Mouse (Mus musculus): ENCODE results near the gene Tsen54. TPM values are rescaled to one million over a fixed set of nuclear protein-coding genes. Genes with fewer than 3 reads are reported as not detected.
"Not testable (repeated sequence)": the region's sequence is repeated elsewhere in the genome, so short reads cannot be mapped to it uniquely, and the experiment has no call there.

The Tsen54 gene
- total RNA-seq, 2 experiments from 2014 or later = 12.4 to 14.2 TPM

GRCm38 (mm10) chr11:115854674-115855073 is 40.1 kb downstream of the Tsen54 start:
- no peak for TF ChIP-seq CTCF (IDR thresholded peaks at IDR 0.05)
- DNase-seq (ENCODE audit: extremely low spot score in 1 of 2, low spot score in 2 of 2) = peak; percentile 32 to 35
- intact Hi-C loops (cut with DNase I) = no loop called here
- Histone ChIP-seq H3K4me3 (no peak overlapping the region), H3K27ac (no peak overlapping the region)

- H3K4me3 ChIP-seq; H3K27ac ChIP-seq; intact Hi-C loops (cut with DNase I); DNase-seq (ENCODE audit: extremely low spot score in 1 of 2, low spot score in 2 of 2): not testable (repeated sequence)
Measured at GRCm38 (mm10) chr11:115857146-115857545, 42.6 kb downstream of the Tsen54 start.

GRCm38 (mm10) chr11:115857936-115858335 is 43.4 kb downstream of the Tsen54 start:
- no peak for DNase-seq (ENCODE audit: extremely low spot score in 1 of 2, low spot score in 2 of 2)
- intact Hi-C loops (cut with DNase I) = no loop called here
- TF ChIP-seq CTCF (IDR thresholded peaks at IDR 0.05) = no peak
- Histone ChIP-seq H3K27ac (no peak overlapping the region), H3K4me3 (no peak overlapping the region)

GRCm38 (mm10) chr11:115858354-115858753 is 43.8 kb downstream of the Tsen54 start, which contains the start of gene Myo15b:
Gene Myo15b (plus strand): TSS chr11:115858406.
- no peak within 1 kb of the TSS for H3K4me3 ChIP-seq
- no peak for DNase-seq (ENCODE audit: extremely low spot score in 1 of 2, low spot score in 2 of 2)
- TF ChIP-seq CTCF (IDR thresholded peaks at IDR 0.05) = no peak
- intact Hi-C loops (cut with DNase I) = no loop called here
- H3K27ac ChIP-seq = no peak within 1 kb of the TSS

GRCm38 (mm10) chr11:115859143-115859945 is 44.8 kb downstream of the Tsen54 start:
- DNase-seq (ENCODE audit: extremely low spot score in 1 of 2, low spot score in 2 of 2) = peak; percentile 73 to 75
- intact Hi-C loops (cut with DNase I) = no loop called here
- no peak overlapping the region for H3K27ac ChIP-seq
- TF ChIP-seq CTCF (IDR thresholded peaks at IDR 0.05) = peak; percentile 83
- peak overlapping the region; percentile 31; the same call in 1 of the 2 replicates for H3K4me3 ChIP-seq

GRCm38 (mm10) chr11:115863895-115864294 is 49.4 kb downstream of the Tsen54 start:
- intact Hi-C loops (cut with DNase I) = no loop called here
- peak; percentile 25; the same call in 1 of the 2 replicates for TF ChIP-seq CTCF (IDR thresholded peaks at IDR 0.05)
- DNase-seq (ENCODE audit: extremely low spot score in 1 of 2, low spot score in 2 of 2) = no peak
- H3K27ac ChIP-seq = no peak overlapping the region
- no peak overlapping the region for H3K4me3 ChIP-seq

- DNase-seq (ENCODE audit: extremely low spot score in 1 of 2, low spot score in 2 of 2) = no peak
- no peak for TF ChIP-seq CTCF (IDR thresholded peaks at IDR 0.05)
- intact Hi-C loops (cut with DNase I) = no loop called here
Measured at GRCm38 (mm10) chr11:115869393-115869792, 54.9 kb downstream of the Tsen54 start.

GRCm38 (mm10) chr11:115872437-115872836 is 57.9 kb downstream of the Tsen54 start:
- intact Hi-C loops (cut with DNase I) = no loop called here
- no peak overlapping the region for H3K4me3 ChIP-seq
- no peak overlapping the region for H3K27ac ChIP-seq
- TF ChIP-seq CTCF (IDR thresholded peaks at IDR 0.05) = no peak
- DNase-seq (ENCODE audit: extremely low spot score in 1 of 2, low spot score in 2 of 2) = no peak

More at GRCm38 (mm10) chr11:115869393-115869792, 54.9 kb downstream of the Tsen54 start:
- H3K27ac ChIP-seq = no peak overlapping the region
- no peak overlapping the region for H3K4me3 ChIP-seq

Small RNA genes lying within 50 kb of the gene (microRNA-seq; reads per million reads assigned to microRNA genes)
- gene Mir5621 = 1.7 reads per million in 2 experiments

Other genes starting within 250 kb of the Tsen54 start
- gene Mrps7, start 210.8 kb upstream of the Tsen54 start, total RNA-seq (2021) = 10 to 100 TPM; 51.5 to 51.7 TPM
- gene Gga3, start 210.7 kb upstream of the Tsen54 start, total RNA-seq (2021) = 10 to 100 TPM; 83.9 to 95.1 TPM
- gene Mif4gd, start 201.8 kb upstream of the Tsen54 start, total RNA-seq (2021) = 10 to 100 TPM; 15.6 to 16.0 TPM
- 10 to 100 TPM; 57.2 to 59.5 TPM for gene Slc25a19, start 186.4 kb upstream of the Tsen54 start, total RNA-seq (2021)
- gene Grb2, start 106.1 kb upstream of the Tsen54 start, total RNA-seq (2021) = 100 to 1,000 TPM; 186 to 196 TPM
- gene Tmem94, start 49.3 kb upstream of the Tsen54 start, total RNA-seq (2021) = 10 to 100 TPM; 62.3 to 62.7 TPM
- gene Caskin2, start 1.1 kb upstream of the Tsen54 start, total RNA-seq (2021) = 10 to 100 TPM; 18.1 to 18.8 TPM
- 1 to 10 TPM; 2.3 to 3.6 TPM for gene Llgl2, start 9.3 kb downstream of the Tsen54 start, total RNA-seq (2021)
- gene Myo15b, start 43.7 kb downstream of the Tsen54 start, total RNA-seq (2021) = under 1 TPM; 0.36 to 0.79 TPM
- under 1 TPM in 1 of 2 experiments, not detected in 1; 0.52 TPM for gene Smim5, start 85.2 kb downstream of the Tsen54 start, total RNA-seq (2021)
- not detected for gene Smim6, start 97.3 kb downstream of the Tsen54 start, total RNA-seq (2021)
- 10 to 100 TPM; 46.7 to 50.1 TPM for gene Sap30bp, start 118.6 kb downstream of the Tsen54 start, total RNA-seq (2021)
- 10 to 100 TPM; 27.1 to 29.4 TPM for gene Recql5, start 118.8 kb downstream of the Tsen54 start, total RNA-seq (2021)
- gene Itgb4, start 160.0 kb downstream of the Tsen54 start, total RNA-seq (2021) = 1 to 10 TPM; 5.1 to 5.7 TPM
- 10 to 100 TPM; 13.3 to 13.9 TPM for gene Galk1, start 198.0 kb downstream of the Tsen54 start, total RNA-seq (2021)
- 100 to 1,000 TPM; 247 to 254 TPM for gene H3f3b, start 213.2 kb downstream of the Tsen54 start, total RNA-seq (2021)
- gene Unk, start 215.6 kb downstream of the Tsen54 start, total RNA-seq (2021) = 10 to 100 TPM; 22.7 to 24.6 TPM

Measured in left cerebral cortex, adult 2 months (tissue).